Mouse (Mus musculus) stomach, postnatal 0 days (tissue): ENCODE data around the gene Sppl2a.

Experiments used
- CTCF ChIP-seq: IDR thresholded peaks from 2 replicates; pipeline ENCODE4 v1.5.1; 2016; ENCODE audit warnings: antibody characterized with exemption, low read depth, mild to moderate bottlenecking, moderate library complexity
- EP300 ChIP-seq: optimal IDR thresholded peaks from 2 replicates; pipeline ENCODE3; 2016; ENCODE audit warnings: antibody characterized with exemption

DNA sequence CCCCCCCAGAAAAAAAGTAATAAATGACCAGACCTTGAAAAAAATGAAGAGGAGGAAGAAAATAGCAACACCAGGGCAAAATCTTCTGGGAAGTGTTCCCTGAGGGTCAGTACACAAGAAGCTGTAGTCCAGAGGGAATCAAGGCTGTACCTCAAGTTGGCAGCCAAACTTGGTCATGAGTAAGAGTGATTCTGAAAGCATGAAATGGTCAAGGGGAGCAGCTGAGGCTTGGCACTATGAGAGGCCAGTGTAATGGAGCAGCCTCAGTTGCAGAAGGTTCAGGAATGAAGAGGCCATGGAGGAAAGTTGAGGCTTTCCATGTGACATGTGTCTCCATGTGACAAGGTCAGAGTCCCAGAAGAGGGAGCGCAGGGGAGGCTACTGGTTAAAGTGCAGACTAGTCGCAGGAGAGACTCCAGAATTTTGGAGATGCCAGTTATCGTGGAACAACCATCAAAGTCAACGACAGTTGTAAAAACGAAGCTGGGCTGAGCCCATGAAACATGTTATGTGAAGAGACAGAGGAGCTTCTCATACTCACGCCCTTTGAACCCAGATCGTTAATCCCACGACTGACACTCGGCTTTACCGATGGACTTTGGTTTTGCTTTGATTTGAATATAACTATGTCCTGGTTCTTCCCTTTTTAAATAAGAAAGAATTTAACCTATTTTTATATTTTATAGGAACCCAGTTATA lies 67.4 kb downstream of the Sppl2a start:
- TF ChIP-seq CTCF (no peak), EP300 (no peak)
